12 mouse cellular contexts compared by ENCODE assay signal in genomic region chr9:121756785-121757184, GRCm38 (mm10). TPM values are rescaled to one million over a fixed set of nuclear protein-coding genes. Genes with fewer than 3 reads are reported as not detected.
"Had no signal": no experiment of that assay in that cellular context is flagged by ENCODE, and none has a peak within 500 bp of the region (broad histone marks: within the 10 kb centered on the region; RNA-seq: fewer than 3 reads in every experiment).

No protein-coding gene starts in this region.

- ATAC-seq: midbrain, embryonic 16.5 days had no signal

- H3K4me3 ChIP-seq: liver, embryonic 13.5 days; megakaryocyte, embryonic 14.5 days; midbrain, embryonic 12.5 days had no signal

- H3K4me2 ChIP-seq: liver, embryonic 13.5 days; midbrain, embryonic 12.5 days had no signal

- H3K27ac ChIP-seq: kidney, postnatal 0 days; liver, embryonic 13.5 days; midbrain, embryonic 12.5 days had no signal

- H3K9ac ChIP-seq: liver, embryonic 13.5 days; midbrain, embryonic 12.5 days had no signal

- H3K9me3 ChIP-seq: liver, embryonic 13.5 days; megakaryocyte, embryonic 14.5 days; midbrain, embryonic 12.5 days had no signal

- H3K27me3 ChIP-seq: midbrain, embryonic 12.5 days had no signal

- DNase-seq: kidney, adult 11 months; kidney, postnatal 36 days; liver; liver, embryonic 13.5 days; lung, adult 18-20 months; lung, postnatal 36 days; thymus, adult 18-20 months had no signal

RNA-seq across cellular contexts. Expression of gene Zfp651, which starts 2.3 kb away (rescaled TPM):
- total RNA-seq: neutrophil, adult 5-6 weeks had no signal

RNA-seq across cellular contexts. Expression of gene Klhl40, which starts 20.6 kb away (rescaled TPM):
- total RNA-seq: neutrophil, adult 5-6 weeks had no signal
- polyA plus RNA-seq: kidney, postnatal 0 days had no signal

RNA-seq across cellular contexts. Expression of gene Hhatl, which starts 35.5 kb away (rescaled TPM):
- total RNA-seq: neutrophil, adult 5-6 weeks had no signal
- polyA plus RNA-seq: midbrain, embryonic 12.5 days had no signal
